In genomic region chr4:142302041-142302723, GRCm38 (mm10) we compare ENCODE assay signal across 11 mouse cellular contexts.
DNase-seq lines count a peak whose midpoint lies in the region; ATAC-seq lines count a peak whose summit lies in the region.
"Had no signal": no experiment of that assay in that cellular context is flagged by ENCODE, and none has a peak within 500 bp of the region (broad histone marks: within the 10 kb centered on the region; RNA-seq: fewer than 3 reads in every experiment).

No protein-coding gene starts in this region.

- H3K36me3 ChIP-seq in neural tube, embryonic 12.5 days = no peaks in the 10 kb centered on the region
- no peaks in the 10 kb centered on the region for H3K36me3 ChIP-seq in forebrain, embryonic 10.5 days (replicated peaks)
- H3K36me3 ChIP-seq: embryonic facial prominence, embryonic 13.5 days had no signal

- 0 out of 2 replicates have a peak overlapping the region, but pooled peaks have one; percentile 3 for H3K9ac ChIP-seq in neural tube, embryonic 12.5 days
- H3K9ac ChIP-seq: embryonic facial prominence, embryonic 13.5 days had no signal

- 64% methylated on average over 8 of the region's 8 CpGs for WGBS in neural tube, embryonic 12.5 days
- WGBS in forebrain, embryonic 10.5 days = 24% methylated on average over 8 of the region's 8 CpGs

- H3K4me2 ChIP-seq in neural tube, embryonic 12.5 days (replicated peaks) = no peak overlapping the region
- H3K4me2 ChIP-seq: embryonic facial prominence, embryonic 13.5 days had no signal

- ATAC-seq in neural tube, embryonic 12.5 days (ENCODE audit: low FRiP score, low read depth) = no peak
- ATAC-seq: Patski had no signal

- DNase-seq in neural tube, embryonic 10.5 days (ENCODE audit: extremely low spot score, low spot score) = no peak
- DNase-seq in forebrain, embryonic 10.5 days (ENCODE audit: extremely low spot score, low spot score) = no peak
- DNase-seq in heart, postnatal 10 days = peak; percentile 49 to 68
- peak; percentile 23 for DNase-seq in retina, postnatal 1 day
- no peak for DNase-seq in ovary, adult 18-20 months (ENCODE audit: low spot score)
- no peak for DNase-seq in c-Kit-positive CD71-positive TER-119-positive erythroid progenitor cells, embryonic 14.5 days (ENCODE audit: low spot score)
- no peak for DNase-seq in layer of hippocampus, postnatal 25 days (ENCODE audit: extremely low spot score in 1 of 2, low spot score in 1 of 2)

- intact Hi-C loops in heart, postnatal 10 days (cut with DNase I) = no loop called here

- no peak overlapping the region for H3K4me3 ChIP-seq in neural tube, embryonic 12.5 days
- no peak overlapping the region for H3K4me3 ChIP-seq in forebrain, embryonic 10.5 days
- H3K4me3 ChIP-seq: embryonic facial prominence, embryonic 13.5 days; megakaryocyte, embryonic 14.5 days had no signal

- no peaks in the 10 kb centered on the region for H3K27me3 ChIP-seq in neural tube, embryonic 12.5 days (replicated peaks)
- H3K27me3 ChIP-seq in forebrain, embryonic 10.5 days (ENCODE audit: poor library complexity, severe bottlenecking) = no peaks in the 10 kb centered on the region
- H3K27me3 ChIP-seq: embryonic facial prominence, embryonic 13.5 days; Patski had no signal

- peaks cover 33% of the 10 kb centered on the region for H3K4me1 ChIP-seq in neural tube, embryonic 12.5 days
- peaks cover 37% of the 10 kb centered on the region for H3K4me1 ChIP-seq in forebrain, embryonic 10.5 days

- no peaks in the 10 kb centered on the region for H3K9me3 ChIP-seq in neural tube, embryonic 12.5 days
- H3K9me3 ChIP-seq in forebrain, embryonic 10.5 days = no peaks in the 10 kb centered on the region
- H3K9me3 ChIP-seq: embryonic facial prominence, embryonic 13.5 days; megakaryocyte, embryonic 14.5 days had no signal

- no peak overlapping the region for H3K27ac ChIP-seq in neural tube, embryonic 12.5 days
- peak overlapping the region; percentile 32 for H3K27ac ChIP-seq in forebrain, embryonic 10.5 days
- H3K27ac ChIP-seq: embryonic facial prominence, embryonic 13.5 days had no signal

Comparison
In these comparisons a context has a peak if more than half of its experiments do, and no peak if none do; other contexts are left out.
1. DNase-seq: peak in heart, postnatal 10 days (2 of 2) and retina, postnatal 1 day (single experiment); none in neural tube, embryonic 10.5 days (single experiment), forebrain, embryonic 10.5 days (single experiment), ovary, adult 18-20 months (single experiment), c-Kit-positive CD71-positive TER-119-positive erythroid progenitor cells, embryonic 14.5 days (single experiment) and layer of hippocampus, postnatal 25 days (0 of 2).